Mouse (Mus musculus): ENCODE data around the gene Slc6a21.

The Slc6a21 gene

DNA sequence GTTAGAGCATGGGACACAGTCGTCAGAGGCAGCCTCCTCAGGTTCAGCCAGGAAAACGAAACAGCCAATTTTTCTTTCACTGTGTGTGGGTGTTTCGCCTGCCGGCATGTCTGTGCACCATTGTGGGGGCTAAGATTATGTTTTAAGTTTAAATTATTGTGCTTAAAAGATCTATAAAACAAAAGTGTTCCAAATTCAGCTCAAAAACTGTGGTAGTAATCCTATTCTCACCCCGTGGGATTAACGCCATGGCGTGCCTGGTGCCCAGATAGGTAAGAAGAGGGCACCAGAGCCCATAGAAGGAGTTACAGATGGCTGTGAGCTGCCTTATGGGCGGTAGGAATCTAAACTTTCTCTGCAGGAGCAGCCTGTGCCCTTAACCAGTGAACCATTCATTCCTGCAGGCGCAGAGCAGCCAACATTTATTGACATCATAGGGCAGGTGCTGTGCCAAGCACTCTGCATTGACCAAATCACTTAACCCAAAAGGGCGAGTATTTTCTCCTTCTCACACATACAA is 37.9 kb downstream of the Slc6a21 start:
- DNase-seq (ENCODE audit: low spot score): no peak

DNA sequence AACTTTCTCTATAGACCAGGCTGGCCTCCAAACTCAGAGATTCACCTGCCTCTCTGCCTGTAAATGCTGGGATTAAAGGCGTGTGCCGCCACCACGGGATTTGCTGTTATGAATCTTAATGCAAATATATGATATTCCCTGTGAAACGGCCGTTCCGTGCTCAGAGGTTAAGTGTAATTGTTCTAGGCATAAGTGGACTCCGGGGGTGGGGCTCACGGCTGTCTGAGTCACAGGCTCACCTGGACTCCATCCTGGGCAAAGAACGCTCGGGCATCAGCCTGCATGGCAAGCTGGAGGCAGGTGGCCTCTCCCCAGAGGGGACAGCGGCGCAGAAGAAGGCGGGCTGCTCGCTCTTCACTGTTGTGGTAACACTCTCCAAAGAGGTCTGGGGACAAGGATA is 39.2 kb downstream of the Slc6a21 start:
- no peak for DNase-seq (ENCODE audit: low spot score)

DNA sequence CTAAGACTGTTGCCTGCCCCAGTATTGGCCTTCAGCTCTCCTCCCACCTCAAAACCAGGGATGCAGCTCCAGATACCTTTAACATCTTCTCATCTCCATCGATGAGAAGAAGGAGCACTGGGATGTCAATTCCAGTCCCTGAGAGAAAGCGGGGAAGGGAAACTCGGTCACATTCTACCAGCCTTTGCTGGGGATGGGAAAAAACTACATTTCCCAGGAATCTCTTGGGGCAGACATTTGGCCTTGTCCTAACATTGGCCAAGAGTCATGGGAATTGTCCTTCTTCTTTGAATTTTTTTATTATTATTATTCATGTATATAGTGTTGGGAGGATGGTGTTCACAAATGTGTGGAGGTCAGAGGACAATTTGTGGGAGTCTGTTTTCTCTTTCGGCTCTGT is 44.9 kb downstream of the Slc6a21 start:
- DNase-seq (ENCODE audit: low spot score): no peak

DNA sequence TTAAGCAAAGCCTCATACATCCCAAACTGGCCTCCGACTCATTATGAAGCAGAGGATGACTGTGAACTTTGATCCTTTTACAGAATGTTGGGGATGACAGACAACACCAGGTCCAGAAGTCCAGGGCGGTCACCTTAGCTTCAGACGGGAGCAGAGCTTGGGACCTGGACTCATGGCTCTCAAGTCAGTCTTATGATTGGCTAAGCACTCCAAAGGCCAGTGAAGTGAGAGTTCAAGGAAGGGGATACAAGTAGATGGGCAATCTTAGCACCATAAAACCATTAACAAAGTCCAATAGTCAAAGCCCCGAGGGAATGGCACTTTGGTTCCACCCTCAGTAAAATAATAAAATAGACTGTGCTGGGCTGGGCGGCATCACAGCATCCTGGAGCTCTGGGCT is 45.8 kb downstream of the Slc6a21 start:
- DNase-seq (ENCODE audit: low spot score): no peak

DNA sequence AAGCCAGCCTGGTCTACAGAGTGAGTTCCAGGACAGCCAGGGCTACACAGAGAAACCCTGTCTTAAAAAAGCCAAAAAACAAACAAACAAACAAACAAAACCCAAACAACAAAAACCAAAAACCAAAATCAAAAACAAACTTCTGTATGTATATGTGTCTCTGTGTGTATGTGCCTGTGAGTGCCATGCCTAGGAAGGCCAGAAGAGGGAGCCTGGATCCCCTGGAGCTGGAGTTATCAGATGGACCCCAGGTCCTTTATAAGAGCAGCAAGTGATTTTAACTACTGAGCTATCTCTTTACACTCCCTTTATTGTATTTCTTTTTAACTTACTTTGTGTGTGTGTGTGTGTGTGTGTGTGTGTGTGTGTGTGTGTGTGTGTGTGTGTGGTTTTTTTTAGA is 48.5 kb downstream of the Slc6a21 start:
- no peak for DNase-seq (ENCODE audit: low spot score)

DNA sequence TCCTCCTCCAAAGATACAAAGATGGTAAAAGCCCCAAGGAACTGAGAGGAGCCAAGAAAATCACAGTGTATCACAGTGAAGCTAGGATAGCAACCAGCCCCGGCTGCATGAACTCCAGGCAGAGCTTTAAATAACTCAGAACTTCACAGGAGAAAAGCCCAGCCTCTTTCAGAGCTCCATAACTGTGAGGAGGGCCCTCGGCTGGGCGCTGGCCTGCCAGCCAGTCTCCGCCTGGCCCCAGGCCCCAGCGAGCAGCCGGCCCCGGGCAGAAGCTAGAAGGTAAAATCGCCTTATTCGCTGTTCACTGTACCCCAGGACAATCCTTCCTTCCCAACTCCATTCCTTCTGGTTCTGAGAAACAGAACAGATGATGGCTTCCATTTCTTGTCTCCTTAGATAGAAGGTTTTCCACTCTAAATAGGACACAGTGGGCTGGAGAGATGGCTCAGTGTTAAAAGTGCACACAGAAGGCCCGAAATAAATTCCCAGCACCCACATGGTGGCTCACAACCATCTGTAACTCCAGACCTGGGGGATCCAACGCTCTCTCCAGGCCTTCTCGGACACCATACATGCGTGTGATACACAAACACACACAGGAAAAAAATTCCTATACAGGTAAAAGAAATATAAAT is 51.6 kb downstream of the Slc6a21 start:
- DNase-seq (ENCODE audit: low spot score): no peak

DNA sequence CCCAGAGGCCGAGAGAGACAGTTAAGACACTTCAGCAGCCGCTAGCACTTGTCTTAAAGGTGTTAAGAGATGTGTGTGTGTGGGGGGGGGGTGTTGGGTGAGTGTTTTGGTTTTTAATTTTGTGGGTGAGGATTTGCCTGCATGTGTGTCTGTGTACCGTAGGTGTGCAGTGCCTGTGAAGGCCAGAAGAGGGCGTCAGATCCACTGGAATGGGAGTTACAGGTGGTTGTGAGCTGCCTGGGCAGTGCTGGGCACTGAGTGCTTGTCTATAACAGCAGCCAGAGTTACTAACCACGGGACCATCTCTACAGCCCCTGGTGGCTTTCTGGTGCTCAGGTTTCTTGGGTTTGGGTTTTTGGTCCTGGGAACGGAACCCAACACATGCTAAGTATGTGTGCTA is 54.2 kb downstream of the Slc6a21 start:
- no peak for DNase-seq (ENCODE audit: low spot score)

DNA sequence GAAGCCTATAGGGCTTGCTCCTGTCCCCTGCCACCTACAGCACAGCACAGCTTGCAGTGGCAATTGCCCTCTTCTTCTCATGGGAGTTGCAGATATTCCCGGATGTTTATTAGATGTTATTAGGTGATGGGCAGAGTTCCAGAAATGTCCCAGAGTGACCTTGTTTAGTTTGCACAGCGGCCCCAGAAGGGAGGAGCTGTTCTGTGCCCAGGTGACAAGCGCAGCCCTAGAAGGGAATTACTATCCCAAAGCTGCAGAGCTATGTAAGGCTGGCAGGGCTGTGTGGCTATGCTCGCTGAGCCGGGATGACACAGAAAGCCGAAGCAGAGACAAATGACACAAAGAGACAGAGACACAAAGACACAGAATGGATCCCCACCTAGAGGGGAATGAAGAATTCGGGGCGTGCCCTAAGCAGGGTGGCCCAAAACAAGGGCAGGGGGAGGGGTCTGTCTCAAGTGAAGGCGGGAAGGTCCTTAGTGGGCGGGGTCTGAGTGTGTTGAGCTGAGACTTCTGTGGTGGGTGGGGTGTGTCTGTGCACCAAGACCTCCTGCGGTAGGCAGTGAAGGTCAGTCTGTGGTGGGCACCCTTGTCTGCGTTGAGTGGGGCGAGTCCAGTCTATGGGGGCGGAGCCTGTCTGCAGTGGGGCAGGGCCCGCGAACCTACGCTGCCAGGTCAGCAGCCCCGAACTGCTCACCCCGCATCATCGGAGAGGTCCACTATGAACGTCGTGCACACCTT is 55.5 kb downstream of the Slc6a21 start:
- peak; percentile 16 for DNase-seq (ENCODE audit: low spot score)

DNA sequence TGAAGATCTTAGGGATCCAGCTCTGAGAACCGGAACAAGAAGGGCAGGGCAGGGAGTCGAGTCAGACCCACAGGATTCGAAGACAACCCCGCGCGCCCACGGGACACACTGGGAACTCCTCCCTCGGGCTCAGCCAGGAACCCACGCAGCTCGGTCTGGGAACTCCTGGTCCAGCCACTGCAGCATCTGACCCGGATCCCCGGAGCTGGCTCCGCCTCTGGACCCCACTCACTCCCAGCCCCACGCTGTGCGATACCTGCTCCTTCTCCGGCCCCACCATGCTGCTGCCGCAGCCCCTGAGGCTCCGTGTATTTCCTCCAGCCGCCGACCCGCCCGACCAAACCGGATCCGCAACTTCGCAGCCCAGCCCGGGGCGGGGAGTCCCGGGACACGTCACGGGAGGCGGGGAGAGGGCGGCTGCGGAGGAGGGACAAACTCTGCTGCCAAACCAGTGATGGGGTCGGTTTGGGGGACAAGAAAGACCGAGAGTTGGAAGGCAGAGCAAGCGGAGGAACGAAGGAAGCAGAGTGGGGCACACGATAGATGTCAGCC is 56.2 kb downstream of the Slc6a21 start, which contains the start of gene Trpm4:
Trpm4 (minus strand) TSS at position 350 of the 552 bp plus-strand sequence.
- DNase-seq (ENCODE audit: low spot score): peak; percentile 56

DNA sequence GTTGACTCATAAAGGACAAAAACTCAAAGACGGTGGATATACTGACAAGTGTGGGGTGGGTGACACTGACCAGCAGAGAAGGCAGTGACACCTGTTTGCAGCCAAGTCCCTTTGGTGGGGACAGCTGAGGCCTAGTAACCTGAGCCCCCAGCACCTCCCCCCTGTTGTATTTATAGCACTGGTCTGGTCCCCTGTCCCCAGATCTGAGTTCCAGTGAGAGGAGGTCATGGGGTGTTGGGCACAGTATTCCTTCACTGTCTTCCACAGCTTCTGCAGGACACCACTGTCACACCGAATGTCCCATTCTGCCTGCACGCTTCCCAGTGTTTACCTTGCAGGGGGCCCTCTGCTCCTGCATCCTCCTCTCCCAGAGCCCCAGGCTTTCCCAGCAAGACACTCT is 57.3 kb downstream of the Slc6a21 start:
- DNase-seq (ENCODE audit: low spot score): no peak

DNA sequence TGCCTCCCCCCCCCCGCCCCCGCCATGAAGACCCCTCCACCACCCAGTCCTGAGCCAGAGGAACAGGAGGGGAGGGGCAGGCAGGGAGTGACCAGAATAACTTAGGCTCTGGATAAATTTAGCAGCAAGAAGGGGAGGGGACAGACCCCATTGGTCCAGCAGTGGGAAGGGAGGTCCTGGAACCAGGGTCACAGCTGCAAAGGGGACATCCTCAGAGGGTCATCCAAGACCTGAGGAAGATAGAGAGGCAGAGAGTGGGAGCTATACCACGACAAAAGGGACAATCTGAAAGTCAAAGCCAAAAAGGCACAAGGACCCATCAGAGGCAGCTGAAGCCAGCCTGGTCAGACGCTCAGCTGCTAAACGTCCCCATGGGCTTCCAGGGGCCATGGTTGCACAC is 57.7 kb downstream of the Slc6a21 start, which contains the start of gene Hrc:
Hrc (plus strand) TSS at position 235 of the 400 bp plus-strand sequence.
- no peak for DNase-seq (ENCODE audit: low spot score)

DNA sequence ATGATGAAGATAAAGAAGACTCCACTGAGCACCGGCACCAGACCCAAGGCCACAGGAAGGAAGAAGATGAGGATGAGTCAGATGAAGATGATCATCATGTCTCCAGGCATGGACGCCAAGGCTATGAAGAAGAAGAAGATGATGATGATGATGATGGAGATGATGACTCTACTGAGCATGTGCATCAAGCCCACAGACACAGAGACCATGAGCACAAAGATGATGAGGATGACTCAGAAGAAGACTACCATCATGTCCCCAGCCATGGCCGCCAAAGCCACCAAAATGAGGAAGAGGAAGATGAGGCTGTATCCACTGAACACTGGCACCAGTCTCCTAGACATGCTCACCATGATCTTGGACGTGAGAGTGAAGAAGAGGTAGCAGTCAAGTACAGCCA is 59.0 kb downstream of the Slc6a21 start:
- no peak for DNase-seq (ENCODE audit: low spot score)

DNA sequence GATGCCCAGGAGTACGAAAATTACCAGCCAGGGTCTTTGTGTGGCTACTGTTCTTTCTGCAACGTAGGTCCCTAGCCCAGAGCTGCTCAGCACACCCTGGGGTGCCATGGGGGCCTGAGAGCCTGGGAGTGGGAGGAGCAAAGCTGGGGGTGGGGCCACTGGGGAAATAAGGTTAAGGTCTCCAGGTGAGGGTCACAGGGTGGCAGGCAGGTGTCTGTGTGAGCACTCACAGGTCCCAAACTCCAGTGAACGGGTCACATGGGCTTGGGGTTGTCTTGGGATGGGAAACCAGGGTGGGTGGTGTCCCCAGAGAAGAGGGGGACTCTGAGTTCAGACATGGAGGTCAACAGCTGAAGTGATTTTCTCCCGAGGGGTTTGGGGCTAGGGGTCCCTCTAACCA is 60.2 kb downstream of the Slc6a21 start:
- no peak for DNase-seq (ENCODE audit: low spot score)

DNA sequence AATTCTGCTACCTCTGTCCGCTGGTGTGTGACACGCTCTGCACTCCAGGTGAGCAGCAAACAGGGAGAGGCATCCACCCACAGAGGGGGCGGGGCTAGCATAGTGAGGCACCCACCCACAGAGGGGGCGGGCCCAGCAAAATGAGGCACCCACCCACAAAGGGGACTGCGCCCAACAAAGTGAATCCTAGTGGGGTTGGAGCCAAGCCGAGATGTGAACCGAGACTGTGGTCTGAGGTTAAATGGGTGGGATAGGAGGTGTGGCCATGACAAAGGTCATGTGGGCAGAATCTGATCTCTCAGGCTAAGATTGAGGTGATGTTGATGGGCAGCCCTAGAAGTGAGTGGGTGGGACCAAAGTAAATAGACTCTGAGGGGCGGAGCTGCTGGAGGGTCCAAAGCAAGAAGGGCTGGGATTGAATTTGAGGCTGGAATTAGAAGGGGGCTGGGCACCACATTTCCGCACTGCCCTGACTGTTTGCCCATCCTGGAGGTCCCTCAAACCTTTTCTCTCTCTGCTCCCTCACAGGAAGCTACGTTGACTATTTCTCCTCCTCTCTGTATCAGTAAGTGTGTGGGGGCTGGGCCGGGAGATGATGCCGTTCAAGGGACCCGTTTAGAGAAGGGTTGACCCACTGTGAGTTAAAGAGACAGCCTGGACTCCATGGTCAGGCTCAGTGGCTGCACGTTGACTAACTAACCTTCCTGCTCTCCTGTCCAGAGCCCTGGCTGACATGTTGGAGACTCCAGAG is 61.0 kb downstream of the Slc6a21 start:
- DNase-seq (ENCODE audit: low spot score): no peak
